Comparison of ENCODE assay signal across 8 mouse cellular contexts in genomic region chr7:19956341-19956781, GRCm38 (mm10). TPM values are rescaled to one million over a fixed set of nuclear protein-coding genes. Genes with fewer than 3 reads are reported as not detected.
DNase-seq lines count a peak whose midpoint lies in the region; ATAC-seq lines count a peak whose summit lies in the region.
"Had no signal": no experiment of that assay in that cellular context is flagged by ENCODE, and none has a peak within 500 bp of the region (broad histone marks: within the 10 kb centered on the region; RNA-seq: fewer than 3 reads in every experiment).

No protein-coding gene starts in this region.

- intact Hi-C loops in left cerebral cortex, postnatal 14 days (cut with DNase I) = loop anchor here (1.0 to 10.0 kb wide), 2 partner anchors 46 to 82 kb away; no protein-coding TSS in a partner anchor

- no peaks in the 10 kb centered on the region for H3K4me1 ChIP-seq in midbrain, embryonic 16.5 days (ENCODE audit: control insufficient read depth, insufficient read depth, low read length)

- H3K4me2 ChIP-seq in midbrain, embryonic 16.5 days (ENCODE audit: low read length) = no peak overlapping the region

- H3K27ac ChIP-seq in midbrain, embryonic 16.5 days (ENCODE audit: low read length) = no peak overlapping the region

- H3K4me3 ChIP-seq in midbrain, embryonic 16.5 days (ENCODE audit: low read depth, low read length) = no peak overlapping the region

- 5% methylated on average over 7 of the region's 7 CpGs for WGBS in midbrain, embryonic 16.5 days

- H3K9me3 ChIP-seq in midbrain, embryonic 16.5 days (replicated peaks; ENCODE audit: control insufficient read depth, low read length, poor library complexity, severe bottlenecking) = no peaks in the 10 kb centered on the region

- ATAC-seq in inflammation-experienced regulatory T-cells, adult 6 months = peak; percentile 74
- peak; percentile 71; the same call in 1 of the 2 replicates for ATAC-seq in midbrain, embryonic 16.5 days

- H3K36me3 ChIP-seq in midbrain, embryonic 16.5 days (ENCODE audit: control insufficient read depth, insufficient read depth, low read length) = no peaks in the 10 kb centered on the region

- peak; percentile 70 for DNase-seq in WW6 (ENCODE audit: low read depth, low spot score)
- peak; percentile 54 for DNase-seq in cerebellum, adult 9-11 months
- peak; percentile 85 to 96 for DNase-seq in frontal cortex, postnatal 25 days (ENCODE audit: low spot score in 2 of 2)
- peak; percentile 89 to 92 for DNase-seq in left cerebral cortex, postnatal 14 days (ENCODE audit: low spot score in 2 of 2)
- peak; percentile 45 for DNase-seq in spleen, adult 12 weeks (ENCODE audit: low spot score)

- no peak overlapping the region; the same call in 1 of the 2 replicates for H3K9ac ChIP-seq in midbrain, embryonic 16.5 days (ENCODE audit: low read depth, low read length)

- no peaks in the 10 kb centered on the region for H3K27me3 ChIP-seq in midbrain, embryonic 16.5 days (ENCODE audit: control insufficient read depth, insufficient read depth, low read depth, low read length)

RNA-seq across cellular contexts. Expression of gene Igsf23, which starts 5.8 kb away (rescaled TPM):
- polyA plus RNA-seq in inflammation-experienced regulatory T-cells, adult 6 months (2017; shearing (Covaris generic)) = 1 to 10 TPM; 3.3 to 8.4 (median 5.5) TPM
- not detected for total RNA-seq in left cerebral cortex, postnatal 14 days (2021)
- polyA plus RNA-seq in midbrain, embryonic 16.5 days (2015; fragmentation: Nextera tagmentation; extraction: Ambion mirVana) = not detected in 2 replicates

RNA-seq across cellular contexts. Expression of gene Ceacam20, which starts 8.9 kb away (rescaled TPM):
- polyA plus RNA-seq in inflammation-experienced regulatory T-cells, adult 6 months (2017; shearing (Covaris generic)) = 1 to 10 TPM in 1 of 3 experiments, not detected in 2; 1.1 TPM
- total RNA-seq in left cerebral cortex, postnatal 14 days (2021) = not detected
- not detected in 2 replicates for polyA plus RNA-seq in midbrain, embryonic 16.5 days (2015; fragmentation: Nextera tagmentation; extraction: Ambion mirVana)
- polyA plus RNA-seq: stomach, embryonic 14.5 days had no signal

RNA-seq across cellular contexts. Expression of gene Nlrp9b, which starts 34.9 kb away (rescaled TPM):
- not detected for polyA plus RNA-seq in inflammation-experienced regulatory T-cells, adult 6 months (2017; shearing (Covaris generic))
- total RNA-seq in left cerebral cortex, postnatal 14 days (2021) = not detected
- polyA plus RNA-seq in midbrain, embryonic 16.5 days (2015; fragmentation: Nextera tagmentation; extraction: Ambion mirVana) = not detected in 2 replicates
- polyA plus RNA-seq: stomach, embryonic 14.5 days had no signal

RNA-seq across cellular contexts. Expression of gene Pvr, which starts 35.4 kb away (rescaled TPM):
- 10 to 100 TPM; 14.2 to 23.8 (median 19.6) TPM for polyA plus RNA-seq in inflammation-experienced regulatory T-cells, adult 6 months (2017; shearing (Covaris generic))
- total RNA-seq in left cerebral cortex, postnatal 14 days (2021) = 10 to 100 TPM; 10.1 to 11.4 TPM
- polyA plus RNA-seq in midbrain, embryonic 16.5 days (2015; fragmentation: Nextera tagmentation; extraction: Ambion mirVana) = 9.3 and 11.5 TPM in 2 replicates
